Mouse (Mus musculus) splenic B cell, adult 2 months (primary cell): ENCODE measurements around the gene Ddi1.

Experiments
- DNase-seq: peaks from one replicate; pipeline ENCODE4 v3.0.0-alpha.2; 2011; ENCODE audit warnings: low read depth, low spot score
- H3K27me3 ChIP-seq: 2 replicates; pipeline ENCODE4 v1.6.1; 2012; ENCODE audit warnings: mild to moderate bottlenecking, low read length, moderate library complexity, mixed read lengths; ENCODE audit not compliant: control insufficient read depth, poor library complexity, insufficient read depth, severe bottlenecking
- H3K36me3 ChIP-seq: 2 replicates; pipeline ENCODE4 v1.6.1; 2012; ENCODE audit warnings: mild to moderate bottlenecking, low read length, moderate library complexity, mixed read lengths; ENCODE audit not compliant: control insufficient read depth, poor library complexity, insufficient read depth, severe bottlenecking

Ddi1 gene

GRCm38 (mm10) chr9:6212862-6213261 lies 56.8 kb downstream of the Ddi1 start:
- H3K27me3 ChIP-seq, result no peaks in the 10 kb centered on the region
- no peak for DNase-seq

More at GRCm38 (mm10) chr9:6212862-6213261, 56.8 kb downstream of the Ddi1 start:
- no peaks in the 10 kb centered on the region for H3K36me3 ChIP-seq
